Mouse (Mus musculus): ENCODE measurements around the gene Trub2. TPM values are rescaled to one million over a fixed set of nuclear protein-coding genes. Genes with fewer than 3 reads are reported as not detected.

The Trub2 gene
- total RNA-seq (2021) = 10 to 100 TPM; 46.3 to 46.8 TPM

DNA sequence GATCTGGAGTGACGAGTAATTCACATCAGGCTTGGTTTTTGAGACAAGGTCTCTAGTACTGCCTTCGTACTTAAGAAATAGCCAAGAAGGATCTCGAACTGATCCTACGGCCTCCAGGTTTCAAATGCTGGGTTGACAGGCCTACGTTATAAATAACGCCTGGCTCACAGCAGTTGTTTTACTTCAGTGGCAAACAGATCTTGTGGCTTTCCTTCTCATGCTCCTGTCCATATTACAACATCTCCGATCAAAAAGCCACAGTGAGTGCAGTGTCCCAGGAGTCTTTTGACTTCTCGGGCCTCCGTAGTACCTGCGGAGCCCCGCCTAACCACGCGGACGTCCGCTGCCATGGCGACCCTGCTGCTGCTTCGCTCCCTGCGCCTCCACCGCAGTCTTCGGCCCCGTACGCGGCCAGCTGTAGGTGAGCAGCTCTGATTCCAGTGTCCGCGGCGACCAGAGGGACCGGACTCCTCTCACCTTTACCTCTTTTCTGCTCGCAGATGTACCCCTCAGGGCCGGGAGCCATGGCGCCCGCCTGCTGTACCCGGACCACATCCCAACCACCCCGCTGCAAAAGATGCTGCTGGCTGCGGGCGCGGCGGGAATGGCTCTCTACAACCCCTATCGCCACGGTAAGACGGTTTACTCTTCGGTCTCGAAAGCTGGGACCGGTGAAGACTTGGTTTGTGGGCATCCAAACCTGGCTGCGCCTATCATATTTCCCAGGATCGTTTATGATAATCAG, at the start of gene Trub2:
Gene Trub2 (minus strand): TSS at position 566 of the 745 bp plus-strand sequence.
- DNase-seq (ENCODE audit: extremely low spot score in 1 of 2, low spot score in 1 of 2) = peak; percentile 57 to 73

DNA sequence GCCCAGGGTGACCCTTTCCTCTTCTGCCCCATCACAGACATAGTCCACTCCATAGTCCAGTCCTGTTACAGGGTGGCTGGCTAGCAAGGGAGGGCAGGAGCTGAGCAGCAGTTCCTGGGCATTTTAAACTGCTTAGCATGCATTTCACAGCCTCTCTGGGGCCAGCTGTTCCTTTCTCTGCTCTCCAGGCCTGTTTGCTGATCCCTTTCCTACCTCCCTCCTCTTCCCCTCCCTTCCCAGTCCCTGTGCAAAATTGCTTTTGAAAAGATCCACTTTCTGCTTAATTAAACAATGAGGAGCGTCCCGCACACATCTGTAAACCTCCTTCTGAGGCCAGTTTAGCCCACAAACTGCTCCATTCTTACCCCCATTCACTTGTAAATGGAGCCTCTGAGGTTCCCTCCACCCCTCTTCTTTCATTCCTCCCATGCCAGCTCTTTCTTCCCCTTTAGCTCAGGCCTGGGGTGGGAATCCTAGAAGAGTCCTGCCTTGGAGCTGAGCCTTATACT, 47.1 kb upstream of the Trub2 start:
- DNase-seq (ENCODE audit: extremely low spot score in 1 of 2, low spot score in 1 of 2) = no peak

DNA sequence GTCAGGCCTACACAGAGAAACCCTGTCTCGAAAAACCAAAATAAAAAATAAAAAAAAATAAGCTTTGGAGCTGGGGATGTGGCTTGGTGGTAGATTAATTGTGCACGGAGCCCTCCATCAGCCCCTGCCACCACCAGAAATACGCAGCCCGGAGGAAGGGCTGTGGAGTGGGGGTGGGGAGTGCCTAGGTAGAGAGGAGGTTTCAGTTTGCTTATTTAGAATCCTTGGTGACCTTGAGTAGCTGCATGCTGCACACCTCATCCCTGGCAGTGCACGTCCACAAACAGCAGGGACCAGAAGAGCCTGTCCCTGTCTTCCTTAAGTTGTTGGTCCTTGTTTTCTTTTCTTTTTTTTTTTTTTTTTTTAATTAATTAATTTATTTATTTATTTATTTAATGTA, 45.5 kb upstream of the Trub2 start:
- no peak for DNase-seq (ENCODE audit: extremely low spot score in 1 of 2, low spot score in 1 of 2)

DNA sequence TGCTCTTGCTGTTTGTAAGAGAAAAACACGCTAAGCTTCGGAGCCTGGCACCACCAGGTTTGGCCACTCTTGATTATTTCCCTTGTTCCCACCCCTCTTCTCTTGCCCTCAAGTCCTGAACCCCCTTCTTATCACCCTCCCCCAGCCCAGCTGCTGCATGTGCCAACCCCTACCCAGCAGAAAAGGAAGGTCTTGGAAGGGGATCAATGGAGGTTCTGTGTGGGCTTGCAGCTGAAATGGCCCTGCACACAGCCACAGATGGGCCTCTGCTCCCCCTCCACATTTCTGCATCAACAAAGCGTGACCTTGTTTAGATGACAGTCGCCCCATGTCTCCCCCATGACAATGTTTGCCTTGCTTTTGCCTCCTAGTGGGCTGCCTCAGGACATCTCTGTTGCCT, 42.8 kb upstream of the Trub2 start:
- no peak for DNase-seq (ENCODE audit: extremely low spot score in 1 of 2, low spot score in 1 of 2)

DNA sequence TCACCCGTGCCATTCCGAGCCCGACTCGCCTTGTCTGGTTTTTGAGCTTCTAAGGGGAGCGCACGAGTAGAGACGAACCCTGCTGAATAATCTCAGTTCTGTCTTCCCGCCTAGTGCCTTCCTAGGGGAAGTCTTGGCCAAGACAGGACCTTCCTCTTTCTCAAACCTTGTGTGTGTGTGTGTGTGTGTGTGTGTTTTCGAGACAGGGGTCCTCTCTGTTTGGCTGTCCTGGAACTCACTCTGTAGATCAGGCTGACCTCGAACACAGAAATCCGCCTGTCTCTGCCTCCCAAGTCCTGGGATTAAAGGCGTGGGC, 39.4 kb upstream of the Trub2 start:
- no peak for DNase-seq (ENCODE audit: extremely low spot score in 1 of 2, low spot score in 1 of 2)

DNA sequence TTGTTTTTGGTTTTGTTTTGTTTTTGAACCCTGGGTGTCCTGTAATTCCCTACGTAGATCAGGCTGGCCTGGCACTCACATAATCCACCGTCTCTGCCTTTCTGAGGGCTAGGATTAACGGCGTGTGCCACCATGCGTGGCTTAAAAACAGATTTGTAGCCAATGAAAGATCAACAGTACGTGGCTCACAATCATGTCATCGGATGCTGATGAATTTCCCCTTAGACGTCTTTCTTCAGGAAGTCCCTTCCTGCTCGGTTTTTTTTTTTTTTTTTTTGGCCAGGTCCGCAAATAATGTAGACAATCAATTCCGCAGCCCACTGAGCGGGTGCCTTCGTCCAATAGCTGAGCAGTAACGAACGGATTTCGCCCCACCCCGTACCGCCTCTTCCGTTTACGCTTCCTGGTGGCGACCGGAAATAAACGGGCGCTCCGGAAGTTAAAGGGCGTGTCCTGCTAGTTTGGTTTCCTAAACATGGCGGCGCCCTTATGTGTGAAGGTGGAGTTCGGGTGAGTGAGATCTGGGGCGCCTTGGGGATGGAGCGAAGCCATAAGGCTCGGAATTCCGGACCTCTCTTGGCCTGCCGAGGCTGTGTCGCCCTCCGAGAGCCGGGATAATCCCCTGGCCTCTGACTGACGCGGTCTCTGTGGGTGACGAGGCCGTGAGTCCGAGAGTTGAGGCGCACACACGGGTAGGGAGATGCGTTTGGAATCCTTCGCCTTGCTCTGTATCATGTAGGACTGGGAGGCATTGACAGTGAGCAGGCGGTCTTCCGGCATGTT, 38.8 kb upstream of the Trub2 start:
- peak; percentile 78 to 81 for DNase-seq (ENCODE audit: extremely low spot score in 1 of 2, low spot score in 1 of 2)

DNA sequence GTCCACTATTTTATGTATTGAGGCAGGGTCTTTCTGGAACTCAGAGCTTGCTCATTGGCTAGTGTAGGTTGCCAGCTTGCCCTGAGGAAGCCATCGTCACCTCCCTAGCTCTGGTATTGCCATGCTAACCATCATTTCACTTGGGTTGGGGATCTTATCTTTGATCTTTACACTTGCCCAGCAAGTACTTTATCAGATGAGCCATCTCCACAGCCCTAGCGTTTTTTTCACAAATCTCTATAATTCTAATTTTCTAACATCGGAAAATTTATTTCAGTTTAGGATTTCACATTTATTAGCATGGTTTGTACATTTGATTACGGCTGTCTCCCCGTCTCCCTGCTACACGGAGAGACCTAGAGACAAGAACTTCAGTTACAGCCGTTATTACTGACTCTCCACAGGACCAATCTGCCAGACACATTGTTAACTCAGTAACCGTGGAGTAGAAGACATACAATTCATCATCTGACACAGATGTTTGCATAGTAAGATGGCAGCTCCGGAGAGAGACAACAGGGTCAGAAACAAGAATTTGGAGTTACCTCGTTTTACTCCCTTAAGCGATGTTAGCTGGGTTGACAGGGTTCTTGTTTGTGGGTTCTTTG, 38.1 kb upstream of the Trub2 start:
- DNase-seq (ENCODE audit: extremely low spot score in 1 of 2, low spot score in 1 of 2) = no peak

DNA sequence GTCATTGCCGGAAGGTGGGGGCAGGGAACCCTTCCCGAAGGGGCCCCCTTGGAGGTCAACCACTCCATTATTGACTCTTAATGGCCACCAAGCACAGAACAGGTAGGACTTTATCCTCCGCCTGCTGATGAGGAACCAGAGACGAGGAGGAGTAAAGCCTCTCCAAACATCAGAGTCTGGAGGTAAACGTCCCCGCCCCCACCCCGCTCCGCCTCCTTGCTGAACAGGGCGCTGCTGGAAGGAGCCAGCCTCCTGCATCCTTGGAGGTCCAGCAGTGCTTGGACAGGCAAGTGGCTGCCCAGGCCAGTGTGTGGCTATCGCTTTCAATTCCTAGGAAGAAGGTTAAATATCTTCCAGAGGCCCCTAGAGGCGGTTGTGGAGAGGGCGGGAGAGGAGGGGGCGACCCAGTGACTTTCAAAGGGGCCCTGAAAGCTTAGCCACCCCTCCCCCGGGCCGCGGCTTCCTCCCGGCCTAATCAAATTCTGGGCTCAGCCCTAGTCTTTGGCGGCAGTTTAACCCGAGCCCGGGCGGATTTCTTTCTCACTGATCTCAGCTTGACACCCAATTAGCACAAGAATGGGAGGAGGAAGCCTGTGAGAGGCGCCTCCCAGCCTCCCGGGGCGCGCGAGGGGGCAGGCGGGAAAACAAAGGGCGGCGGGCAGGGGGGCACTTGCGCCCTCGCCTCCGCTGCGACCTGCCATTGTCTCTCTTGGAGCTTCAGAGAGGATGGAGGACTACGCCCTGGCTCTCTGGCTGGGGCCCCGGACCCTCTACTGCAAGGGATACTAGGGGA, 31.9 kb upstream of the Trub2 start, which contains the start of gene Urm1:
Gene Urm1 (plus strand): TSS at position 51 of the 793 bp plus-strand sequence.
- peak; percentile 47 to 57 for DNase-seq (ENCODE audit: extremely low spot score in 1 of 2, low spot score in 1 of 2)

DNA sequence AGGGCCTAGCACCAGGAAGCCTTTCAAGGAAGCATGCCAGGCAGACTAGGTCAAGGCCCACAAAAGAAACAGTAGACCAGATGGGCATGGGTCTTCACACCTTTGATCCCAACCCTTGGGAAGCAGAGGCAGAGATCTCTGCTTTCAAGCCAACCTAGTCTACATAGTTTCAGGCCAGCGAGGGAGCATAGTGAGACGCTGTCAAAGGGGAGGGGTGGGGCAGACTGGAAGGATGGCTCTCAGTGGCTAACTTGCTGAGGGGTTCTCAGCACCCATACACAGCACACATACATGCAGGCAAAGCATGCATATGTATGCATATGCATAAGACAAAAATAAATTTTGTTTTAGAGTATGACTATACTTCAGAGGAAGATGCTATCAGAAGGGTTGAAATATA, 31.1 kb upstream of the Trub2 start:
- DNase-seq (ENCODE audit: extremely low spot score in 1 of 2, low spot score in 1 of 2) = no peak

DNA sequence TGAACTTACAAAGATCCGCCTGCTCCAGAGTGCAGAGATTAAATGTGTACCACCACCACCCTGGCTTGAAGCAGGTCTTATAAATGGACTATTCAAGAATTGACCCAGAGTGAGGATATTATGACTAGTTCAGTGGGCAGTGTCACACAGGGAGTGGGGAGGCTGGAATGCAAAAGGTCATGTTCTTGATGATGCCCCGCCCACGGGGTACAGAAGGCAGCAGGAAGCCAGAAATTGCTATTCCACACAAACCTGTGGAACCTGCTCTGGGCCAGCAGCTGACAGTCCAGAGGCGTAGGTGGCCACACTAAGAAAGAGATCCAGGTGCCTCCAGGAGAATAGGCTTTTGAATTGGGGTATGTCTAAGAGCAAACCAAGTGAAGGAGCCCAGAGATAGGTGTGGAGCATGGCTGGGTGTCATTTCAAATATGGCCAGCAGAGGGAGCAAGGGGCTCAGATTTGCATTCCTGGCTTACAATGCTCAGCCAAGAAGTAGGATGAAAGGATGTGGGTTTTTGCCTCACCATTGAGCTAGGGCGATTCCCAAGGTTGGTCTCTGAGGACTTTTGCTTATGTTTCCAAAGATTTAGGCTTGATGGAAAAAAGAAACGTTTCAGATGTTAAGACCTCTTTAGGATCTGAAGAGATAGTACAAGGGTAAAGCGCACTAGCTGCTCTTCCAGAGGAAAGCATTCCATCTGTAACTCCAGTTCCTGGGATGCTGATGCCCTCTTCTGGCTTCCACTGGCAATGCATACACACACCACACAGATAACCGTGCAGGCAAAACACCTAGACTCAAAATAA, 29.3 kb upstream of the Trub2 start:
- DNase-seq (ENCODE audit: extremely low spot score in 1 of 2, low spot score in 1 of 2) = peak; percentile 80 to 94

DNA sequence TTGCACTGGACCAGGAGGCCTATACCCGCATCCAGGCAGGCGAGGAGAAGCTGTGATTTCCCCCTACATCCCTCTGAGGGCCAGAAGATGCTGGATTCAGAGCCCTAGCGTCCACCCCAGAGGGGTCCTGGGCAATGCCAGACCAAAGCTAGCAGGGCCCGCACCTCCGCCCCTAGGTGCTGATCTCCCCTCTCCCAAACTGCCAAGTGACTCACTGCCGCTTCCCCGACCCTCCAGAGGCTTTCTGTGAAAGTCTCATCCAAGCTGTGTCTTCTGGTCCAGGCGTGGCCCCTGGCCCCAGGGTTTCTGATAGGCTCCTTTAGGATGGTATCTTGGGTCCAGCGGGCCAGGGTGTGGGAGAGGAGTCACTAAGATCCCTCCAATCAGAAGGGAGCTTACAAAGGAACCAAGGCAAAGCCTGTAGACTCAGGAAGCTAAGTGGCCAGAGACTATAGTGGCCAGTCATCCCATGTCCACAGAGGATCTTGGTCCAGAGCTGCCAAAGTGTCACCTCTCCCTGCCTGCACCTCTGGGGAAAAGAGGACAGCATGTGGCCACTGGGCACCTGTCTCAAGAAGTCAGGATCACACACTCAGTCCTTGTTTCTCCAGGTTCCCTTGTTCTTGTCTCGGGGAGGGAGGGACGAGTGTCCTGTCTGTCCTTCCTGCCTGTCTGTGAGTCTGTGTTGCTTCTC, 27.5 kb upstream of the Trub2 start:
- no peak for DNase-seq (ENCODE audit: extremely low spot score in 1 of 2, low spot score in 1 of 2)

DNA sequence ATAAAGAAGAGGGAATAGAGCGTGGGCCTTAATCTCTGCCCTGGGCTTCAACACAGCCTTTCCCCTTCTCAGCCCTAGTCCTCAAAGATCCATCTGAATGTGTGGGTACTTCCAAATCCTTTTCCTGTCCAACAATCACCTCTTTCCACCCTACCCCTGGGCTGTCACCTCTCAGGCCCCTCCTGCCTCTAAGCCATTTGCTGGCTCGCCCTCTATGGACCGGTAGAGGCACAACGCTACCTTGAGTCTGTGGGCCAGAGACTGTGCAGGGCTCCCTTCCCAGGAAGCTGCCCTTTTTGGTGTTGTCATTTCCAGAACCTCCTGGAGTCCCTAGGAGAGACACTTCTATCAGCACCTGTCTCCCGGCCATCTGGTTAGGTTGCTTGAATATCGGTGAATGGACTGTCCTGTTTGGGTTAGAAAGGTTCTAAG, 15.1 kb upstream of the Trub2 start:
- no peak for DNase-seq (ENCODE audit: extremely low spot score in 1 of 2, low spot score in 1 of 2)

DNA sequence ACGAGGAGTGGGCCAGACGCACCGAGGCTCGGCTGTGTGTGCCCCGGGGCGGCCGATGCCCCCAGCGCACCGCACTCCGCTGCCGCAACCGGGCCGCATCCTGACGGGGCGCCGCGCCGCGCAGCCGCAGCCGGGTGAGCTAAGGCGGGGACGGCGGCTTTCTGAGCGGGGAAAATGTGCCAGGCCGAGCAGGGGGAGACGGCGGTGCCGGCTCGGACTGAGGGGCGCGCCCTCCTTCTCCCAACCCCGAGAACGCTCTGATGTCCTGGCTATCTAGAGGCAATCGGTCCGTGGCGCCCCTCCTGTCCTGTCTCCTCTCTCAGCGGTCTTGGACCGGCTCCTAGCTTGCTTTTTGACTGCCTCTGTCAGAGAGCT, 14.5 kb upstream of the Trub2 start:
- no peak for DNase-seq (ENCODE audit: extremely low spot score in 1 of 2, low spot score in 1 of 2)

DNA sequence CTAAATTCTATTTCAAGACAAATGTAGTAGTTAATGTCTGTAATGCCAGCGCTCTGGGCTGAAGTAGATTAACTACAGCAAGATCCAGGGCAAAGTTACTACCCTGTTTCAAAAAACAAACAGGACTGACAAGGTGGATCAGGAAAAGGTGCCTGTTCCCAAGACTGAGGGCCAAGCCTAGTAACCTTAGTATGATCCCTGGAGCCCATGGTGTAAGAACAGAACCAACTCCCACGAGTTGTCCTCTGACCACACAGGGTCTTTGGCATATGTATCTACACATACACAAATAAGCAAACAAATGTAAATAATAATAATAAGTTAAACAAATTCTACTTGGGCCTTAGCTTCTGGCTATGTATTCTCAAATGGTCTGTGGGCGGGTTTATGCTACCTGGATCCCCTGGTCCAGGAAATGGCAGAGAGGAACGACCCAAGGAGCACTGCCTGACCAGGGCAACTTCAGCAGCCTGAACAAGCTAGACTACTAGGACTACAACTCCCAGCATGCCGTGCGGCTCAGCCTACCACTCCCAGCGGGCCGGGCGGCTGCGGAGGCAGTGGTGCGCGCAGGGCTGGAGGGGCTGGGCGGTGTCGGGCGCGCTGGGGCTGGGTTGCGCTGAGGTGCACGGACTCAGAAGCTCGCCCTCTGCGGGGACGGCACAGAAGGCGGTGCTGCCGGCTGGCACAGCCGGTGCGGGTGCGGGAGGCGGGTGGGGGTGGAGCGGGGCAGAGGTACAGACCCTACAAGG, 13.9 kb upstream of the Trub2 start, which contains the start of gene Slc27a4:
Gene Slc27a4 (plus strand): TSS at position 560 of the 752 bp plus-strand sequence.
- DNase-seq (ENCODE audit: extremely low spot score in 1 of 2, low spot score in 1 of 2) = peak; percentile 93 to 95

DNA sequence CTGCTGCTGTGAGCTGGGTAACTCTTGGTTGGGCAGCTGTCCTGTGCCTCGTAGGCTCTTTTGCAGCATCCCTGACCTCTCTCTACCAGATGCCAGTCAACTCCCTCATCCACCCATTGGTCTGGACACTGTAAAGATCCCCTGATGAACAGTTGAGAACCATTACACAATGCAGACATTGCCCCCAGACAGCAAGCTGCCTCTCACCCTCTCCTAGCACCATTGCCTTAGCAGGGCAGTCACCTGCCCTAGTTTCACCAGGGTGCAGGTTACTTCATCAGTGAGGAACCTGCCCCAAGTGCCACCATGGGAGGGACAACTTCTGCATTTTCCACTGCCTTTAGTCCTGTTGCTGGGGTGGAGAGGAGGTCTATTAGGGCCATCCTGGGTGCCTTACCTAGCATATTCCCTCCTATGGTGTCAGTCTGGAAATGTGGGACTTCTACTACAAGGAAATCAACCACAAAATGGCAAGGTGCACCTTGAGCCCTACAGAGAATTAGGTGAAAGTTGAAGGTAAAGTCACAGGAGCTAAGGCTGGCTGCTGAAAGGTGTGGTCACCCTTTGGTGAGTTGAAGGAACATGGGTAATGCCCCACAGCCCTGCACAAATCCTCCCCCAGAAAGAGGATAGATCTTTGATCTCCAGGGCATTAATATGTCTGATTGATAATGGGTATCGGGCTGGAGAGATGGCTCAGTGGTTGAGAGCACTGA, 4.6 kb upstream of the Trub2 start:
- DNase-seq (ENCODE audit: extremely low spot score in 1 of 2, low spot score in 1 of 2) = no peak

DNA sequence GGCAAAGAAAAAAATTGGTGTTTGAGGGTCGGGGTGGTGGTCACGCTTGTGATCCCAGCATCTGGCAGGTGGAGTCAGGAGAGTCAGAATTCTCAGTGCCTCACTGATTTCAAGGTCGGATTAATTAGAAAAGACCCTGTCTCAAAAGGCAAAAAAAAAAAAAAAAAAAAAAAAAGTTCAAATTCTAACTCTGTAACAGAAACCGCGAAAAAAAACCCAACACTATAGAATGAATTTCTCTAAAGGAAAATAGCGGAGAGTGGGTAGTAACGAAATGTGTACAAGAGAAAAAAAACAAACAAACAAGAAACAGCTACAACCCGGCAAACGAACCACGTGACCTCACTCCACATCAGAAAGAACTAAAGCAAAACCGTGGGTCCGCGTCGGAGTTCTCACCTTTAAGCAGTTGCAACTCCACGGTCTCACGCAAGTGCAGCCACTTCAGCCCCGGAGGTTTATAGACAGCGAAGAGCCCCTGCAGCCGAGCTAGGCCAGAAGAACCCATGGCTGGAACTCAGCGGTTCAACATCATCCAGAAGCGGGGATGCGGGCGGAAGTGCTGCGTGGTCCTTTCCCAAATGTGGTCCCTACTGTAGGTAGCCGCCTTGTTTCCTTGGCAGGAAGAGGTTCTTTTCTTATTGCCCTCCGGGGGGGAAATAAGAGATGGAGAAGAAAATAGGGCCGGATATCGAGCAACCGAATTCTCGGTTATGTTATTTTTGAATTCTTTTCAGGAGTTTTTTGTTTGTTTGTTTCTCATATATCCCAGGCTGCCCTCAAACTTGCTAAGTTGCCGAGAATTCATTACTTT, 991 bp downstream of the Trub2 start, which contains the start of gene Coq4:
Gene Coq4 (plus strand): TSS at position 390 of the 814 bp plus-strand sequence.
- DNase-seq (ENCODE audit: extremely low spot score in 1 of 2, low spot score in 1 of 2) = peak; percentile 79 to 84

DNA sequence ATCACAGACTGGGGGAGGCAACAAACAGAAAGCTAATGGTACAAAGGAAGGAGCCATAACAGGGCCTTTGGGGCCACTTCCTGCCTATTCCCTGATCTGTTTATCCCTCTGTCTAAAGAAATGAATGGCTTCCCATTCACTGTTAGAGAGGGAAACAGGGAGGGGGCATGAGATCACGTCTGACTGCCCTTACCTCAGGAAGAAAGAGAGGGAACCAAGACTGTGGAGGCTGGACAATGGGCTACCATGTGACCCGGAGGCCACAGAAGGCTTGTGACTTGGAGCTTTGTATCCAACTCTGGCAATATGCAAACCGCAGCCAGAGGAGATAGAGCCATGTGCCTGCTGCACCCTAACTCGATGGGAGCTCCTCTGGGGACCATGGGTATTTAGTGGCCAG, 4.0 kb downstream of the Trub2 start:
- no peak for DNase-seq (ENCODE audit: extremely low spot score in 1 of 2, low spot score in 1 of 2)

All from layer of hippocampus, postnatal 25 days (tissue).